In the genomic region with DNA sequence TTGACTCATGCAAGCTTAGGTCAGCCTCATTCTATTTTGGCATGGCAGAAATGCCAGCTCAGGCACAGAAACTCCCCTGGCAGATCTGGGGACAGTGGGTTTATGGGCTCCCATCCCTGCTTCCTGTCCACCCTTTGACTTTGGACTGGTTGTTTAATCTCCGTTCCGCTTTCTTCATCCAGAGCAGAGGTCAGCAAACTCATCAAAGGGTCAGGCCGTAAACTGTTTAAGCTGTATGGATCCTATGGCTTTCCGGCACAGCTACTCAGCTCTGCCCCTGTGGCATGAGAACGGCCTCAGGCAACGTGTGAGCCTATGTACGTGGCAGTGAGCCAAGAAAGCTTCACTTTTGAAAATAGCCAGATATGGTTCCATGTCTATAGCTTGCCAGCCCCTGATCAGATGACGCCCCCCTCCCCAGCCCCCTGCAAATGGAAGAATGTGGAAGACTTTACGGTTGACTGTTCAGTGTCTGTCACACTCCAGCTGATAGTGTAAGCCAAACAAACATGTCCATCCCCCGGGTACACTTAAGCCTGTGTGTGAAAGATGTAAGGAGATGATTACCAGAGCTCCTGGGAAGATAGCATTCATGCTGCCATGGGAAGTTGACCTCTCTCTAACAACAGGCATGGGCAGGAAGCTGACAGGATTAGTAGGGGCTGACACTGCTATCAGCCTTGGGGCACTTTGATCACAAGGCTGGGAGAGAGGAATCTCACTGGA, we compare ENCODE assay signal across 8 mouse cellular contexts. TPM values are rescaled to one million over a fixed set of nuclear protein-coding genes. Genes with fewer than 3 reads are reported as not detected.
A peak's percentile ranks its signal among the peaks of the same experiment; 100 is the strongest.
DNase-seq lines count a peak whose midpoint lies in the region; ATAC-seq and TF ChIP-seq lines count a peak whose summit lies in the region.

No protein-coding gene starts in this region.

- H3K9me3 ChIP-seq in embryonic facial prominence, embryonic 14.5 days (ENCODE audit: control insufficient read depth, low read length), result peaks cover 7% of the 10 kb centered on the region
- no peaks in the 10 kb centered on the region for H3K9me3 ChIP-seq in hindbrain, postnatal 0 days (ENCODE audit: low read length)

- no peaks in the 10 kb centered on the region for H3K27me3 ChIP-seq in embryonic facial prominence, embryonic 14.5 days (replicated peaks; ENCODE audit: control insufficient read depth, insufficient read depth, low read length)
- no peaks in the 10 kb centered on the region for H3K27me3 ChIP-seq in hindbrain, postnatal 0 days (ENCODE audit: insufficient read depth, low read length)

- WGBS in embryonic facial prominence, embryonic 14.5 days, result 7% methylated on average over 10 of the region's 10 CpGs
- WGBS in hindbrain, postnatal 0 days, result 21% methylated on average over 10 of the region's 10 CpGs

- DNase-seq in adrenal gland, adult 2 months, result peak; percentile 49
- no peak for DNase-seq in adrenal gland, postnatal 25 days
- DNase-seq in embryonic facial prominence, embryonic 14.5 days (ENCODE audit: low spot score), result peak; percentile 91
- DNase-seq in hindbrain, postnatal 0 days (ENCODE audit: low spot score), result peak; percentile 72
- DNase-seq in lung, postnatal 10 days, result peak; percentile 32
- DNase-seq in spleen, postnatal 10 days (ENCODE audit: low spot score in 2 of 2), result no peak
- DNase-seq in cerebellum, postnatal 14 days, result no peak

- no peak for TF ChIP-seq CTCF in hindbrain, postnatal 0 days (IDR thresholded peaks at IDR 0.05; ENCODE audit: low read depth)

- H3K9ac ChIP-seq in embryonic facial prominence, embryonic 14.5 days (ENCODE audit: low read depth, low read length), result peak overlapping the region; percentile 15; the same call in 1 of the 2 replicates
- no peak overlapping the region for H3K9ac ChIP-seq in hindbrain, postnatal 0 days (replicated peaks; ENCODE audit: low read length)

- peak; percentile 72 for ATAC-seq in embryonic facial prominence, embryonic 14.5 days (ENCODE audit: low read depth)
- peak; percentile 74 for ATAC-seq in hindbrain, postnatal 0 days
- no peak for ATAC-seq in frontal cortex, adult (ENCODE audit: low TSS enrichment)

- H3K36me3 ChIP-seq in embryonic facial prominence, embryonic 14.5 days (ENCODE audit: control insufficient read depth, insufficient read depth, low read length), result peaks cover 8% of the 10 kb centered on the region
- H3K36me3 ChIP-seq in hindbrain, postnatal 0 days (ENCODE audit: insufficient read depth, low read length), result no peaks in the 10 kb centered on the region

- H3K4me3 ChIP-seq in embryonic facial prominence, embryonic 14.5 days (ENCODE audit: low read depth, low read length), result no peak overlapping the region
- H3K4me3 ChIP-seq in hindbrain, postnatal 0 days (ENCODE audit: low read length), result no peak overlapping the region

- peak overlapping the region; percentile 91 for H3K27ac ChIP-seq in embryonic facial prominence, embryonic 14.5 days (replicated peaks; ENCODE audit: low read depth, low read length)
- peak overlapping the region; percentile 64; the same call in 1 of the 2 replicates for H3K27ac ChIP-seq in hindbrain, postnatal 0 days

- peaks cover 55% of the 10 kb centered on the region for H3K4me1 ChIP-seq in embryonic facial prominence, embryonic 14.5 days (ENCODE audit: control insufficient read depth, insufficient read depth, low read length)
- peaks cover 10% of the 10 kb centered on the region for H3K4me1 ChIP-seq in hindbrain, postnatal 0 days (ENCODE audit: insufficient read depth, low read length)

- 0 out of 2 replicates have a peak overlapping the region, but pooled peaks have one; percentile 15 for H3K4me2 ChIP-seq in embryonic facial prominence, embryonic 14.5 days (ENCODE audit: low read depth, low read length)
- no peak overlapping the region for H3K4me2 ChIP-seq in hindbrain, postnatal 0 days (ENCODE audit: low read depth, low read length)

RNA-seq across cellular contexts. Expression of a gene that starts 21.1 kb away (rescaled TPM):
- 10 to 100 TPM; 66.8 to 74.7 TPM for total RNA-seq in adrenal gland, adult 2 months (2021)
- 21.9 and 23.2 TPM in 2 replicates for polyA plus RNA-seq in adrenal gland, adult 2 months (2012; rRNA removed)
- 84.5 and 84.9 TPM in 2 replicates for total RNA-seq in adrenal gland, postnatal 25 days (2021)
- 66.0 and 67.5 TPM in 2 replicates for polyA plus RNA-seq in embryonic facial prominence, embryonic 14.5 days (2014; fragmentation: Nextera tagmentation; extraction: Ambion mirVana)
- 30.7 and 30.9 TPM in 2 replicates for total RNA-seq in hindbrain, postnatal 0 days (2014; rRNA removed)
- 4.2 and 4.7 TPM in 2 replicates for polyA plus RNA-seq in hindbrain, postnatal 0 days (2015; fragmentation: Nextera tagmentation; extraction: Ambion mirVana)

Comparison
In these comparisons a context has a peak if more than half of its experiments do, and no peak if none do; other contexts are left out.
1. DNase-seq: peak in adrenal gland, adult 2 months (single experiment), embryonic facial prominence, embryonic 14.5 days (single experiment), hindbrain, postnatal 0 days (single experiment) and lung, postnatal 10 days (single experiment); none in adrenal gland, postnatal 25 days (single experiment), spleen, postnatal 10 days (0 of 2) and cerebellum, postnatal 14 days (0 of 2).